Mouse (Mus musculus) frontal cortex, adult (tissue): ENCODE results near the gene Ryr2.
A peak's percentile ranks its signal among the peaks of the same experiment; 100 is the strongest.
"Not testable (repeated sequence)": the region's sequence is repeated elsewhere in the genome, so short reads cannot be mapped to it uniquely, and the experiment has no call there.

ENCODE experiments used
- ATAC-seq: cut with Nextera tagmentation; 2 replicates; pipeline ENCODE4 v1.9.2; 2017; ENCODE audit warnings: mild to moderate bottlenecking, moderate library complexity, mixed read lengths; ENCODE audit not compliant: low TSS enrichment

Gene Ryr2

DNA sequence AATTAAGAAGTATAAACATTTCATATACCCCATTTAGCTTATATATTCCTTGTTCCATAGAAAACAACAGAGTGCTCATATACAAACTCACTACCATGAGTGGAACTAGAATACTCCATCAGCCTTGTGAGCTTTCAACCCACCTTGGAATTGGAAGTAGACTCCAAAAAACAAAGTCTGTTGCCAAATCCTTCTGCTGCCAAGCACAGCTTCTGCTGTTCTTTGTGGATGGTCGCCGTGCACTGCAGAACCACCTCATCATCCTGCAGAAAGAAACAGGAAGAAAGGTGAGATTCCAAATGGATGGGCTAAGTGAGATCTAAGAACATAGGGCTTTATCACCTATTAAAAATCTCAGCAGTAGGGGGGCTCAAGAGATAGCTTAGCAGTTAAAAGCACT, 161.0 kb downstream of the Ryr2 start:
- ATAC-seq = no peak

DNA sequence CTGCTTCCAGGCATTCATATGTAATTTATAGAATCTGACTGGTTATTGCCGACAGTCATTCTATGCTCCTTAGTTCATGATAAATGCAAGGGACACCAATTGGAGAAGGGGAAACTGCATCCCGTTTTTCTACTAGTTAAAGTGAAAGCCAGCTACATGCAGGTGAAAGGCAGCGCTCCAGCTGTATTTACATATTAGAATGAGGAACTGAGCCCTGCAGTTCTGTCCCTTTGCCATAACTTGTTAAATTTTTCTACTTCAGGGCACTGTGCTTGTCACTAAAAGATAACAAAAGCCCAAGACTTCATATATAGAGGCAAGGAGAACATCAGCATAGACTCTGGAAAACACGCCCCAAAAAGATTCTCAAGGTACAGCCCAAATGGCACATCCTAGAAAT, 165.0 kb downstream of the Ryr2 start:
- ATAC-seq = no peak

DNA sequence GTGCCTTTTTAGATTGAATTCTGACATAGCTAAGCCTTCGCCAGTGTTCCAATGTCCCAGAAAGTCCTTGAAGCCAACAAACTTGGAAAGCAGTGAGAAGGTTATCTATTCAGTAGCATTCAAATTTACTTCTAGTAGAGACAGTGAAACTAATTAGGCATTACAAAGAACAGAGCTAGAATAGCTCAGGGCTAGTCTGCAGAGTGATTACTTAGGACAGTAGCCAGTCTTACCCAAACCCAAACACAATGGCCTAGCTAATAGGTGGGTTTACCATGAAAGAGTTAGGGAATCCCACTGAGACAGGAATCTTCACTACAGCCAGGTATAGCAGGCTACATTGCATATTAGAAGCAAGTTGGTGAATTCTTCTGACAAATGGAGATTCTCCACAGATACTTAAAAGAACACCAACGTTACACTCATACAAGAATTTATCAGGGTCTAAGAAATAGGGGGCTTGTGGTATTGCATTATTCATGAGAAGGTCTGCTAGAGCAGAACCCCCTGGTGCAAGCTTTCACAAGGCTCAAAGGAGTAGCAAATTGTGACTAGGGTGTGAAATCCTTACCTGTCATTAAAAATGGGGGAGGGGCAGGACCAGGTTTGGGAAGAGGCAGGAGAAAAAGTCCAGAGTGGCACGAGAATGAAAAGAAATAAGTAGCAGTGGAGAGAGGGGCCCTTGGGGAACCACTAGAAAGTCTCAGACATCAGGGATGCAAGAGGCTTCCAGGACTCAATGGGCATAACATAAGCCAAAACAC, 172.3 kb downstream of the Ryr2 start:
- not testable (repeated sequence) for ATAC-seq

- ATAC-seq = no peak
Measured at GRCm38 (mm10) chr13:11933334-11933733, 173.4 kb downstream of the Ryr2 start.

DNA sequence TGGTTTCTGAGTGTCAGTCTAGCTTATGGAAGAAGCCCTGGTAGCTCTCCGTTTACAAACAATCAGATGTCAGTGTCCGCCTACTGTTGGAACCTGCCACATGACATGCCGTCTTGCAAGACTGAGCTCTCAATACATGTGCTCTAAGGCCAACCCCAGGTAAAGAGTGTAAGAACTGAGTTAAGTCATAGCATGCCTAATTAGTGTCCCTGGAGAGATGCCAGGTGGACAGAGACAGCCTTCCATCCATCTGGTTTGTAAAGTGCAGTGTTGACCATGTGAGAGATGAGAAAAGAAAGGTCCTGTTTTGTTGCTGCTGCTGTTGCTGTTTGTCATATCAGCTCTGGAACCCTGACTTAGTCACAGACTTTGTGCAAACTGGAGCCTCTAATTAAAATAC, 178.0 kb downstream of the Ryr2 start:
- ATAC-seq = no peak

DNA sequence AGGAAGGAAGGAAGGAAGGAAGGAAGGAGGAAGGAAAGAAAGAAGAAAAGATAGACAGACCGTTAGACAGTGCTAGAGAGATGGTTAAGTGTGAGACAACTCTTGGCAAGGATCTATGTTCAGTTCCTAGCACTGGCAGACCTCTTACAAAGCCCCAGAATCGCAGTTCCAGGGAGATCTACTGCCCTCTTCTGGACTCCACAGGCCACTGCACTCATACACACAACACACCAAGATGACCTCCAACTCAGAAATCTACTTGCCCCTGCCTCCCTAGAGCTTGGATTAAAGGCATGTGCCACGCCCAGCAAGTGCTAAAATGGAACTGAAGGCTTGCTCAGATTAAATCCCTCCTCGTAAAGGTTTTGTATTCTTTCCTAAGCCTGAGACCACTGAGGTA, 179.0 kb downstream of the Ryr2 start:
- no peak for ATAC-seq

- ATAC-seq = no peak
Measured at GRCm38 (mm10) chr13:11926720-11927500, 179.8 kb downstream of the Ryr2 start.

GRCm38 (mm10) chr13:11926215-11926614, 180.5 kb downstream of the Ryr2 start:
- no peak for ATAC-seq

DNA sequence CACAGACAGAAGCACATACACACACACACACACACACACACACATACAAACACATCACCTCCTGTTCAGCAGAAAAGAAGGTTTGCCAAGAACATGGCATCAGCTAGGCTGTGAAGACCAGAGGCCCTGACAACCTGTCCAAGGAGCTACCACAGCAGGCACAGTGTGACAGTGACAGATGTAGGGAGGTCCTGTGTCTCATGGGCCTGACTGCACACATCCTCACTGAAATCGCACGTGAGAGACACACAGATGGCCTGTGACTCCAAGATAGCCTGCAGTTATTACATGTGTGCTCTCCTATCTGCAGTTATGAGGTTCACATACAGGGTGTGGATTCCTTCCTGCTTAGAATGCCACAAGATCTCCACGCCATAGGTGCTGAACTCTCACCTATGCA, 182.0 kb downstream of the Ryr2 start:
- ATAC-seq = no peak

GRCm38 (mm10) chr13:11920495-11920894, 186.2 kb downstream of the Ryr2 start:
- ATAC-seq = peak; percentile 51

DNA sequence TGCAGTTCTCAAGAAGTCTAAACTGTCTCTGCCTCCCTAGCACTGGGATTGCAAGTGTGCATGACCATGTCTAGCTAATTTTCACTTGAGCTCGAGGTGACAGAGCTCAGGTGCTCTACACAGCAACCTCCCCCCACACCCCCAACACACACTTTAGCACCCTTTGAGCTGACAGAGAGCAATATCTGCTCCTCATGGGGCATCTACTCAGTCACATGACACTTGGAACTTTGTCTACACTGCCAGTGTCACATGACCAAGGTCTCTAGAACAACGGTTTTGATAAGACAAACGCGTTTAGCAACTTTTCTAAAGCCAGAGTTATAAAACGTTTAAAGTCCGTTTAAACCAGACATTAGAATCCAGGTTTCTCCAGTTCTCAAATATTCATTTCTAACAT, 187.3 kb downstream of the Ryr2 start:
- no peak for ATAC-seq

DNA sequence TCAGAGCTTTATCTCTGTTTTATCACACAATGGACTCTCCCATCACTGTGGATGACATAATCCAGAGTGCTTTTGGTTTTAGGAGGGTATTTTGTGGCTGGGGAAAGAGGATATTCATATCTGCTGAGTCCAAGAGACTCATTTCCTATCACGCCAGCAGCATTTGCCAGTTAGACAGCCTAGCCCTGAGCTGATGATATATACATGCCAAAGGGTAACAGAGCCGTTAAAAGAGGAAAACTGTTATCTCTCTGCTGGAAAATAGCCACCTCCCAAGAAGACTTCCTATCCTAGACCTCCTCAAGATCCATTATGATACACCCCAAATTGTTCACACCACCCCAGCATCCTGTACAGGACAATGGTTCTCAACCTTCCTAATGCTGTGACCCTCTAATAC, 191.1 kb downstream of the Ryr2 start:
- no peak for ATAC-seq

DNA sequence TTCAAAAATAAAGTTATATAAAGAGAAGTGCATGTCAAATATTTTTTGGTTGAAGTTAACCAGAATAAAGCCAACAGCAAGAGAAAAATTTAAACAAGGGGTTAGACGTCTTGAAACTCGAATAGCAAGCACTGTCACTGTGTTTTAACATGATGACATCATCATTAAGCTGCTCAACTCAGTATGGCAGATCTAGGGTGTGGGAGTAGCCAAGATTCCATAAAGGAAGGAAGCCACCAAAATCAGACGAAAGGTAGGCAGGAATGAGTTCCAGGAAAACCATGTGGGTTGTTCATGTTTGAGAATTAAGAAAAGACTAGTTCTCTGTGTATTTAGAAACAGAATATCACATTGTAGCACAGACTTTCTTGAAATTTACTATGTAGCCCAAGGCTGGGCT, 192.1 kb downstream of the Ryr2 start:
- peak; percentile 76 for ATAC-seq

- ATAC-seq = 0 out of 2 replicates have a peak, but pooled peaks have one; percentile 20
Measured at GRCm38 (mm10) chr13:11912208-11912607, 194.5 kb downstream of the Ryr2 start.

- ATAC-seq = no peak
Measured at GRCm38 (mm10) chr13:11908123-11908522, 198.6 kb downstream of the Ryr2 start.

DNA sequence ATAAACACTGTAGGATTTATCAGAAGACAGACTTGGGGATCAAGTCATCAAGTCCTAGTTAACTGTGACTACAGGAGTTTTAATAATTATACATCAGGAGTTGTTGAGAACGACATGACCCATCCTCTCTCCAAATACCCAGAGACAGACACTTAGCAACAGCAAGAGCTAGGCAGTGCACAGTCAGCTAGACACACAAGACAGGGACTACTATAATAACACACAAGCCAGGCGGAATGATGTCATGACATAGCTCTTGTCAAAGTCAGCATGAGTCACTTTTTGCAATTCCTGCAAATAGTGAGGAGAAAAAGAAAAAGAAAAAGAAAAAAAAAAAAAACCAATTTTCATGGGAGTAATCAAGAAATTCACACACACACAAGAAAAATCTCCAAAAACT, 201.6 kb downstream of the Ryr2 start:
- ATAC-seq = peak; percentile 38; the same call in 1 of the 2 replicates

DNA sequence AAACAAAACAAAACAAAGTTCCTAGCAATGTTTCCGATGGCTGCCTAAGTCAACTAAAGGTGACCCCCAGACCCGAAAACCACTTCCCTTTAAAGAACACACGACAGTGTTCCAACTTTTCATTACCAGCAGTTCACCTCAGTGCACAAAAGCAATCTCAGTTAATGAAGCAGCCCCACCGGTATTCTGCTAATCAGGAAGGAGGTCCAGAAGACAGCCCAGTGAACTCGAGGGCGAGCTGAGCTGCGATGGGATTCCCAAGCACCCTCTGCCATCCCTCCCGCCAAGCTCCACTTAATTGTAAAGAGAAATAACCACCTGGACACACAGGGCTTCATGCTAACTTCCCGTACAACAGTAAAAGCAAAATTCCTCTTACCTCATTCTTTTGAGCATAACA, 203.5 kb downstream of the Ryr2 start:
- no peak for ATAC-seq

- ATAC-seq = no peak
Measured at GRCm38 (mm10) chr13:11902856-11903255, 203.9 kb downstream of the Ryr2 start.

DNA sequence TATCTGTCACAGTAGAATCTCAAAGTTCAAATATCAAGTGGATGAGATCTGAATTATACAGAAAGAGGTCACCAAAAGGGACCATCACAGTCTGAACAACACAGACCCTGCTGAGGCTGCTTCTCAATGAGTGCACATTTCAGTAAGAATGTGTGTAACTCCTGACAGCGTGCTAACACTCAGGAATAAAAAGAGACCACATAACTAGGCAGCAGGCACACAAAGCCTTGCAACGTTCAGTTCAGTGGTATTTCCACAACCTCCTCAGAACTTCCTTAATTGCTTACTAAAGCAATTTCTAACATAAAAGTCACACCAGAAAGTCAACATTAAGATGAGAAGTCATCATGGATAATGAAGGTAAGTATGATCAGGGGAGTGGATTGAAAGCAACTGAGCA, 206.1 kb downstream of the Ryr2 start:
- no peak for ATAC-seq

- no peak for ATAC-seq
Measured at GRCm38 (mm10) chr13:11895631-11896030, 211.1 kb downstream of the Ryr2 start.

GRCm38 (mm10) chr13:11891739-11892138, 215.0 kb downstream of the Ryr2 start:
- 0 out of 2 replicates have a peak, but pooled peaks have one; percentile 38 for ATAC-seq

DNA sequence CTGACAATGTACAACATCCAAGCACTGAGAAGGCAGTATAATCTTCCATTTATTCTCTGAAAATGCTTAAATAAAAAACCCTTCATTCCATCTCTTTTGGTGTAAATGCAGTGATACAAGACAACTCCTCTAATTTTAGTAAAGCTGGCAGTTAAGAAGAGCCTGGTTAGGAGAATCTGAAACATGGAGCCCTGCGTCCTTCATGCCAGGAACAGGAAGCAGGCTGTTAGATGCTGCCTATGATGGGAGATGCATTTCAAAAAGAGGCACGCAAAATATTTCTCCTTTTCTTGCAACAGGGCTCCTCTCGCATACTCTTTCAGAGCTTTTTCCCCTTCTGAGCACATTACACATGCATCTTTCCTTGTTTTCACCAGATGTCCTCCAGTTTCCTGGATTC, 215.6 kb downstream of the Ryr2 start:
- peak; percentile 76 for ATAC-seq

DNA sequence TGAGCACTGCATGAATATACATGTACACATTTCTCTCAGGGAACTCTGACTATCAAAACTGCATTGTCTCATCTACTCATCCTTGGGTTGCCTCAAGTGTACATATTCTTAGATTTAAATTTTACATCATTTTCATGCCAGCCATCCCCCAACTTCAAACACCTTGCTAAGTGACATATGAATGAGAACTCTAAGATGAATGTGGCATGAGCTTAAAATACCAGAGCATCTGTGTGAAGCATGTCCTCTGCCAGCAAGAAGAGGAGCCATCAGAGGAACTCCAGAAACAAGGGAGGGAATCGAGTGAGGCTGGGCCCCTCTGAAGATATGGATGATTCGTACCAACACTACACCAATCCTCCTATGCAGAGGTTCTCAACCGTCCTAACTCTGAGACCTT, 222.6 kb downstream of the Ryr2 start:
- peak; percentile 80 for ATAC-seq
